Comparison of ENCODE assay signal across 15 mouse cellular contexts in genomic region chr8:26913562-26914529, GRCm38 (mm10).
DNase-seq lines count a peak whose midpoint lies in the region; ATAC-seq and TF ChIP-seq lines count a peak whose summit lies in the region.
"Had no signal": no experiment of that assay in that cellular context is flagged by ENCODE, and none has a peak within 500 bp of the region (broad histone marks: within the 10 kb centered on the region; RNA-seq: fewer than 3 reads in every experiment).

No protein-coding gene starts in this region.

- H3K9me3 ChIP-seq in kidney, postnatal 0 days (replicated peaks; ENCODE audit: low read length): no peaks in the 10 kb centered on the region
- no peaks in the 10 kb centered on the region for H3K9me3 ChIP-seq in forebrain, embryonic 14.5 days (replicated peaks; ENCODE audit: control insufficient read depth, low read length)
- H3K9me3 ChIP-seq: forebrain, embryonic 12.5 days had no signal

- no peaks in the 10 kb centered on the region for H3K4me1 ChIP-seq in kidney, postnatal 0 days (replicated peaks; ENCODE audit: insufficient read depth, low read length)
- no peaks in the 10 kb centered on the region for H3K4me1 ChIP-seq in forebrain, embryonic 14.5 days (ENCODE audit: control insufficient read depth, insufficient read depth, low read length)
- H3K4me1 ChIP-seq: forebrain, embryonic 12.5 days had no signal

- ATAC-seq in kidney, postnatal 0 days (replicated peaks; ENCODE audit: low FRiP score, low read depth): no peak
- ATAC-seq in forebrain, embryonic 14.5 days: no peak

- no peak overlapping the region for H3K27ac ChIP-seq in kidney, postnatal 0 days
- no peak overlapping the region for H3K27ac ChIP-seq in forebrain, embryonic 14.5 days (ENCODE audit: low read depth, low read length)
- H3K27ac ChIP-seq: forebrain, embryonic 12.5 days had no signal

- no peaks in the 10 kb centered on the region for H3K36me3 ChIP-seq in kidney, postnatal 0 days (ENCODE audit: insufficient read depth, low read length)
- H3K36me3 ChIP-seq in forebrain, embryonic 14.5 days (ENCODE audit: control insufficient read depth, insufficient read depth, low read length): no peaks in the 10 kb centered on the region
- H3K36me3 ChIP-seq: forebrain, embryonic 12.5 days had no signal

- no peak overlapping the region for H3K4me3 ChIP-seq in kidney, postnatal 0 days (replicated peaks; ENCODE audit: low read depth, low read length)
- H3K4me3 ChIP-seq in forebrain, embryonic 14.5 days (ENCODE audit: low read depth, low read length): no peak overlapping the region
- H3K4me3 ChIP-seq: forebrain, embryonic 12.5 days had no signal

- no peaks in the 10 kb centered on the region; the same call in 1 of the 2 replicates for H3K27me3 ChIP-seq in kidney, postnatal 0 days (ENCODE audit: insufficient read depth, low read length)
- no peaks in the 10 kb centered on the region for H3K27me3 ChIP-seq in forebrain, embryonic 14.5 days (replicated peaks; ENCODE audit: control insufficient read depth, insufficient read depth, low read length)
- H3K27me3 ChIP-seq: forebrain, embryonic 12.5 days had no signal

- TF ChIP-seq CTCF in kidney, postnatal 0 days (IDR thresholded peaks at IDR 0.05; ENCODE audit: low read depth): no peak

- H3K4me2 ChIP-seq in kidney, postnatal 0 days (ENCODE audit: low read length): no peak overlapping the region
- no peak overlapping the region for H3K4me2 ChIP-seq in forebrain, embryonic 14.5 days (ENCODE audit: low read length)
- H3K4me2 ChIP-seq: forebrain, embryonic 12.5 days had no signal

- 33% methylated on average over 18 of the region's 18 CpGs for WGBS in kidney, postnatal 0 days
- 91% methylated on average over 18 of the region's 18 CpGs for WGBS in forebrain, embryonic 14.5 days

- peak; percentile 30 for DNase-seq in embryo, embryonic 10 days (ENCODE audit: low spot score)
- DNase-seq in embryo, embryonic 10.5 days (ENCODE audit: low spot score): no peak
- DNase-seq in kidney, postnatal 0 days (ENCODE audit: low spot score): peak; percentile 63
- no peak for DNase-seq in kidney, adult 18-20 months
- peak; percentile 42 for DNase-seq in embryo, embryonic 11.5 days (ENCODE audit: low read depth, low spot score)
- peak; percentile 43 for DNase-seq in skeletal muscle tissue, adult 2 months (ENCODE audit: low read depth, low spot score)
- DNase-seq in right cerebral cortex, postnatal 4 days: no peak
- no peak for DNase-seq in forebrain, embryonic 14.5 days (ENCODE audit: low spot score)
- DNase-seq: adrenal gland, postnatal 36 days; cerebellum, adult 11 months; gastrocnemius, postnatal 36 days; left cerebral cortex, postnatal 4 days; lung, postnatal 36 days; spleen, adult 18-20 months had no signal

- no peak overlapping the region for H3K9ac ChIP-seq in kidney, postnatal 0 days (ENCODE audit: low read depth, low read length)
- no peak overlapping the region for H3K9ac ChIP-seq in forebrain, embryonic 14.5 days (ENCODE audit: low read length)
- H3K9ac ChIP-seq: forebrain, embryonic 12.5 days had no signal

Comparison
In these comparisons a context has a peak if more than half of its experiments do, and no peak if none do; other contexts are left out.
1. DNase-seq: peak in embryo, embryonic 10 days (single experiment), kidney, postnatal 0 days (single experiment), embryo, embryonic 11.5 days (single experiment) and skeletal muscle tissue, adult 2 months (single experiment); none in embryo, embryonic 10.5 days (single experiment), kidney, adult 18-20 months (single experiment), right cerebral cortex, postnatal 4 days (single experiment) and forebrain, embryonic 14.5 days (single experiment).